Mouse (Mus musculus): ENCODE measurements around the gene C2cd2.

Gene C2cd2

DNA sequence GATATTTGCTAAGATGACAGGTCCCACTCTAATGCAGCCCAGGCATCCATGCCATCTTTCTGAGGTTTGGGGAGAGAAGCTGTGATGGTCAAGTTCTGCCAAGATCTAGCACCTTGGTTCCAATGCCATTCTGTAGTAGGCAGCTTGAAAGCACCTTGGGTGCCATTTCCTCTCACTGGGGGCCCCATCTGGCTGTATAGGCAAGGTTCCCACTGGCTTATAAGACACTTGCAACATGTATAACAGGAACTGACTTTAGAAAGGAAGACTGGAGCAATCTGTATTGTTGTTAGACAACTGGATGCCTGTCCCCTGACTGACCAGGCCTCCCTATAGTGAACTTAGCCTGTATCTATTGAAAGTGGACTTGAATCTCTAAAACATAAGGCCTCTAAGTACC lies 74.6 kb downstream of the C2cd2 start:
- DNase-seq (ENCODE audit: low read depth, low spot score), result no peak

DNA sequence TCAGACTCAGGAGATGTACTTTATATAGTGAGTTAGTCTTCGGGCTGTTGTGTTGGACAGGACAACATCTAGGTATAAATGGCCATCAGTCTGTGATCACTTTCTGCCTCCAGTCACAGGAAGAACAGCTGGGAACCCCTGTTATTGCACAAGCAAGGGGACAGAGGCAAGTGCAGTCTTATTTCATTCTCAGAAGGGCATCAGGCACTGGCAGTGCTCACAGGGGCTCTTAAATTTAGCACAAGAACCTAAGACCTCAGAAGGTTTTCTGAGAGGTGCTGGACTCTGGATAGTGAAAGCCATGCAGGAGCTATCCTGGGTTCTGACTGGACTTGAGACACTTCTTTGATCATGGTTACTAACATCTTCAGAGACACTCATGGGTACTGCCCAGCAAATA lies 78.7 kb downstream of the C2cd2 start:
- no peak for DNase-seq (ENCODE audit: low read depth, low spot score)

DNA sequence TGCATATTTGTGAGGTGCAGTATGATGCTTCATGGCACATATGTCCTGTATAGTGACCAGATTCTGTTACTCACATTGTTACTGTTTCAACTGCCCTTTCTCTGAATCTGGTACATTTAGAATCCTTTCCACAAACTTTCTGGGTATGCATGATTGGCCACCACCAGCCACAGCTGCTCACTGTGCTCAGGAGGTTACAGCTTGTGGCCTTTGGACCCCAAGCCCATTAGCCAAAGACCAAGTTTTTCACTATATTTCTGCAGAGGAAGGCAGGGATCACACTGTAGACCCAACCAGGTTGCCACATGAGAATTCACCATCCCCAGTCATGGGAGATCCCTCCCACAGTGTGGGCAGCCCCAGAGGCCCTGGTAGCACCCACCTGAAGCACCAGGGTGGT lies 79.5 kb downstream of the C2cd2 start:
- no peak for DNase-seq (ENCODE audit: low read depth, low spot score)

DNA sequence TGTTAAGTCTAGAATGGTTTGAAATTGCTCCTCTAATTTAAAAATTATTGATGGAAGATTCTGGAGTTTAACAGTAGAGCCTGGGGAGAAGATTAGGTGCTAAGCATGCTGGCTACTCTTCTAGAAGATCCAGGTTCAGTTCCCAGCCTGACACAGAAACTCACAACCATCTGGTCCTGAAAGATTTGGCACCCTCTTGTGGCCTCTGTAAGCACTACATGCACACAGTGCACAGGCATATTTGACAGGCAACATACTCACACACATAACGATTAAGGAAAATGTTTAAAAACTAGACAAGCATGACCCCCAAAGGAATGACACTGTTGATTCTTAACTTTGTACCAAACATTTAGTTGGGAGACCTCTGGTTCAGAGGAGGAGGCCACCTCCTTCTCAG lies 83.3 kb downstream of the C2cd2 start:
- DNase-seq (ENCODE audit: low read depth, low spot score), result peak; percentile 31

DNA sequence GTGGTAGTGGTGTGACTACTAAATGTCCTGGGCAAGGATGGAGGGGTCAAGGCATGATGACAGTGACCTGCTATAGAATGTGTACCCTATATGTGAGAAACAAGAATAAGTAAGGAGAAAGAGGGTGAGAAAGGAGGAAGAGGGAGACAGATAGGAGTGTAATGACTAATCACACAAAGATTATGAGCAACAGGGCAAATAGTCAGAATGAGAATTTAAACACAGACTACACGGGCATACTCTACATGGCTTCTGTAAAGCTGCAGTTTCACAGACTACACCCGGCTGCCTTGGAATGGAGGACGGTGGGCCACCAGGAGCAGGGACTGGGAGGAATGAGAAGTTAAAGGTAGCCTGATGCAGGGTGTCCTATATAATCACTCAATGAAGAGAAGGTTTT lies 84.9 kb downstream of the C2cd2 start:
- no peak for DNase-seq (ENCODE audit: low read depth, low spot score)

DNA sequence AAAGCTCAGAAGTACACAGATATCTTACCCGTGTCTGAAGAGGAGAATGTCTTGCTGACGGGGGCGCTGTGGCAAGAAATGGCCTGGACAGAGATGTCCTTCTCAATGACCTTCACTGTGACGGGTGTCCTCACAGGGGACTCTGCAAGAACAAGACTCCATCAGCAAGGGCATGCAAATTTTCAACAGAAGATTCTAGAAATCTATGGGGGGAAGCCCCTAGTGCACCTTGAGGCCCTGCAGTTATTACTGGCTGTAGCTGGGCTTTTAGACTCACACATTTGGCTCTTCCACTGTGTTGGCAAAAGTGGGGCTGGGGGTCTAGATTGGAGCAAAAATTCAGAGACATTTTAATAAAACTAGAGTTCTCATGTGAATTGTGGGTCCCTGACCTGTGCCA lies 87.3 kb downstream of the C2cd2 start:
- no peak for DNase-seq (ENCODE audit: low read depth, low spot score)

DNA sequence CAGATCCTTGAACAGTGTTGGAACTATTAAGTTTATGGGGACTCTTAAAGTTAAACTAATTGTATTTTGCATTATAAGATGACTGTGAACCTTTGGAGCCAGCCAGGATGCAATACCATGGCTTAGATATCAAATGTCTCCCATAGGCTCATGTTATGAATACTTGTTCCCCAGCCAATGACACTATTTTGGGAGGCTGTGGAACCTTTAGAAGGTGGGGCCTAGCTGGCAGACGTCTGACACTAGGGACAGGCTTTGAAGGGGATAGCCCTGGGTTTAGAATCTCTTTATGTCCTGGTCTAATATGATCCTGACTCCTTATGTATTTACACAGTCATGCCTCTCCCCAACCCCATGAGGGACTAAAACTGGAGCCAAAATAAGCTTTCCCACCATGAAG lies 88.0 kb downstream of the C2cd2 start:
- DNase-seq (ENCODE audit: low read depth, low spot score), result no peak

DNA sequence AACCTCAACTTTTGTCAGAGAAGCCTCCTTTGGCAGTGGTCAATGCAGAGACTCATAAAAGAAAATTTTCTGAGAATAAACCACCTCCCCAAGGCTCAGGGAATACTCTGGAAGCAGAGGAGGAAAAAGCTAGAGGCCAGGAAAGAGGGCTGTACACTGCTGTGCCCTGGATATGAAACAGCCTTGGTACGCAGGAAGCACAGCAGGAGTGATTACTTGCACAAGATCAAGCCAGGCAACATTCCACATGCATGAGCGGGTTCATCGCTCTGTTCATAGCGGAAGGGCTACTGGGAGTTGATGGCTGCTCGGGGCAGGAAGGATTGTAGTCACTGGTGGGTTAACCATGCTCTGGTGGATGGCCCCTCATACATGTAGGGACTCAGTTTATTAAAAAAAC lies 89.7 kb downstream of the C2cd2 start:
- DNase-seq (ENCODE audit: low read depth, low spot score), result no peak

DNA sequence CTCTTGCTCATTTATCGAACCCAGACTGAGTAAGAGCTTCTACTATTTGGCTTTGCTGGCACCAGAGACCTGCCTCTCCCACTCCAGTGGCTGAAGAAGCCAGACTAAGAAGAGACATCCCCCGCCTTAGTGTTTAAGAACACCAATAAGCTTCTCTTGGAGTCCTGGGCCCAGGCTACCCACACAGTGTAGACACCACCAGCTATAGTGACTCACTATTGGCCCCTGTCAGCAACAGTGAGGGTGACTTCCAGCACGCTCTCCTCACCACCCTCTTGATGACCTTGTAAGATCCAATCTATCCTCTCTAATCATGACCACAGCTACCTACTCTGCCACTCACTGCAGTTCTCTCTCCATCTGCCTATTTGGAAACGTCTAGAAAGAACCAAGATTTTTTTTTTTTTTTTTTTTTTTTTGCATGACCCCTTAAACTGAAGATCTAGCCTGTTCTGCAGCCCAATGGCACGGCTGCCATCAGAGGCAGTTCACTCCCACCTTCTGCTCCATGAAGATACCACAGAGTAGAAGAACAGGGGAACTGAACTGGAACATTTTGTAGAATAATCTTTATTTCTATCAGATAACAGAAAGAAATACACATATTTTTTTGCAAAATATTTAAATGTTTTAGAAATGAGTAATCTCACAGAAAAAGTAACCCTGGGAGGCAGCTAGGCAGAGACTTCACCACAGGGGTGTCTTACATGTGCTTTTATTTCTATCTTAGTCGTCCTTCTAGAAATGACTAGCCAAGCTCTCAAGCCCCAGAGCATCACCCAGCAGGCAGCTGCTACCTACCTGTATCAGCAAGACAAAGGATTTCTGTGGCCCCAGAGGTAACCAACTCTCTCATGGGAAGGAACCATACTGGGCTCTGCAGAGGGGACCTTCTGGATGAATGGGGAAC lies 93.0 kb downstream of the C2cd2 start:
- DNase-seq (ENCODE audit: low read depth, low spot score), result no peak

DNA sequence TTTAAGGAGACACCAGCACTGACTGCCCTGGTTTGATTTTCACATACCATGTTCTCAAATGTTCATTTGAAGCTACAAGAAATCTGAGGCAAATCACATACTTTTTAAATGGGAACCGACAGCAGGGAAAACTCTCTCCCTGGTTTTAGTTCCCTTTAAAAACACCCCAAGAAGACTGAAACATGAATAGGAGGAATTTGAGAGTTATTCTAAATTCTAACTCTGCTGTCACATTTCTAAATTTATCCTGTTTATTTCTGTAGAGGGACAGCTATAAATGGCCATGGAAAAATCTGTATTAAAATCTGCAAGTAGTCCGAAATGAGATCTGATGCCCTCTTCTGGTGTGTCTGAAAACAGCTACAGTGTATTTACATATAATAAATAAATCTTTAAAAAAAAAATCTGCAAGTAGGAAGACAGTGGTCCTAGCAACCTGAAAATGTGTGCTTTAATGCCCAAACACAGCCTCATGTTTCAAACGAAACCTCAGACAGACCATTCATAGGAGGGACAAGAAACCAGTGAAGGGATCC lies 98.4 kb downstream of the C2cd2 start:
- no peak for DNase-seq (ENCODE audit: low read depth, low spot score)

DNA sequence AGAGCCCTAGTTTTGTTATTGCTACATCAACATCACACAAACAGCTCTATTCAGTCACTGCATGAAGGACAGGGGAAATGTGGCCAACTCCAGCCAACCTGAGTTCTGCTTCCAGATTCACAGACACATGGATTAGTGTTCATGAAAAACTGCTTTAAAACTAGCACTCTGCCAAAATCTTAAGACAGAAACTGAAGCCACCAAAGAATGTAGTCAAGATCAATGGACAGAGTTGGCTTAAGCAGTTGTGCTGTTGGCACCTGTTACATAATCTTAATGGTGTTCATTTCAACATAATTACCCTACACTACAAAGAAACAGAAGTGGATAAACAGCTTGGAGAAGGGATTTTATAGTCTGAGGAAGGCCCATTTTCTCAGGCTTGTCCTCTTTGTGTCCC lies 106.3 kb downstream of the C2cd2 start:
- DNase-seq (ENCODE audit: low read depth, low spot score), result no peak

DNA sequence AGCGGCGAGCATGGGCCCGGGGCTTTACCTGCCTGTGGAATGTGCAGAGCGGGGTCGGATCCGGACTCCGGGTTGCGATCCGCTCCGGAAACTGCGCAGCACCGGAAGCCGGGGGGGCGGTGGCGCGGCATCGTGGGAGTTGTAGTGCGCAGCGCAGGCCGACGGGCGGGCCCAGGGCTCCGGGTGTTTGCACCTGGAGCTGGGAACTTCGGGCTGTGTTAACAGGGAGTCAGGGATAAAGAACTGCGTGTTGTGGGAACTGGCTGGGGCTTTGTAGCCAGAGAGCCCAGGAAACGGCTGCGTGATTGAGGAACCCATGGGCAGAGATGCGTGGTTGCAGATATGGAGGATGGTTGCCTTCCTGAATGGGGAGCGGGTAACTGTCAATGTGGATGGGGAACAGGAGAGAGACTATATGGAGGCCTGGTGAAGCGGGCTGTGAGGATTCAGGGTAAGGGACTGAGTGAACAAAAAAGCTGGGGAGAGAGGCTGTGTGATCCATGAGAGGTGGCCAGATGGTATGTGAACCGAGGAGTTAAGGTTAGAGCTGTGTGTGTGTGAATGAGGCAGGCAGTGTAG lies 110.6 kb downstream of the C2cd2 start, which contains the start of gene Prdm15:
Prdm15 (minus strand) TSS at position 110 of the 579 bp plus-strand sequence.
- peak; percentile 81 for DNase-seq (ENCODE audit: low read depth, low spot score)

DNA sequence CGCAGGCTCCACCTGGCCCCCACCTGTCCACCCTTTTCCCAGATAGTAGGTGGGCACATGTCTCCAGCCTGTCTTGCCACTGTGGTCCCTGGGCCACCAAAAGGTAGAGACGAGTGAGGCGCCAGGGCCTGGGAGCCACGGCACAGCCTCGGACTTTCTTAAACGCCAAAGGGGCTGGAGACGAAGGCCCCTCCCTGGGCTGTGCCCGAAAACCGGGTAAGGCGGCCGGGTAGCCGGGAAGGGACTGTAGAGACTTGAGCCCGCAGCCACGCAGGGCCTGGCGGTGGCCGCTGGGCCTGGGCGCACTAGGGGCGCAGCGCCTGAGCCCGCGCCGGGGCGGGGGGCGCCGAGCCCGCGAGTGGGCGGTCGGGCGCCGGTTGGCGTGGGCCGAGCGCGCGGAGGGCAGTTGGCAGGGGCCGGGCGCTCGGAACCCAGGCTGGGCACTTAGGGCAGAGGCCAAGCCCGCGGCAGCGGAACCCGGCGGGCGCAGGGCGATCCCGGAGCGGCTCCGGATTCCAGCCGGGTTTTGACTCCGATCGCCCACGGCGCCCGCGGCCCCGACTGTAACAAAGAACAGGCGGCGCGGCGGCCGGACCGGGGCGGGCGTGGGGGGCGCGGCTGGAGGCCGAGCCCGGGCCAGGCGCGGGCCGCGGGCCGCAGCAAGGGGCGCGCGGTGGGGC lies 111.2 kb downstream of the C2cd2 start:
- DNase-seq (ENCODE audit: low read depth, low spot score), result peak; percentile 75

DNA sequence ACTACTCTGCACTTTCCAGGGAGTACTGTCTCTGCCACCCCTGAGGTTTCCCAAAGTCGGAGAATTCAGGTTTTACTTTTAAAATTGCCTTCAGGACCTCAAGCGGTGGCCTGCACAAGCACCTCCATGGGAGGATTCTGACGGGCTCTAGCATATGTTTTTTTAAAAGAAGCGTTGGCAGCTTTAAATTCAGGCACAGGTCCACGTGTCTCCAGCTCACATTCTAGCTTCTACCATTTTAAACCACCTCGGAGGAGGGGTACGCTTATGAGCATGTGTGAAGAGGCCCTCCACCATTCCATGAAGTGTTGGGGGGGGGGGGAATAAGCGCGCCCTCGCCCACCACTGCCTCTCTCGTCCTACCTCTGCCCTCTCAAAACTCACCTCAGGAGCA lies 111.7 kb downstream of the C2cd2 start:
- peak; percentile 33 for DNase-seq (ENCODE audit: low read depth, low spot score)

DNA sequence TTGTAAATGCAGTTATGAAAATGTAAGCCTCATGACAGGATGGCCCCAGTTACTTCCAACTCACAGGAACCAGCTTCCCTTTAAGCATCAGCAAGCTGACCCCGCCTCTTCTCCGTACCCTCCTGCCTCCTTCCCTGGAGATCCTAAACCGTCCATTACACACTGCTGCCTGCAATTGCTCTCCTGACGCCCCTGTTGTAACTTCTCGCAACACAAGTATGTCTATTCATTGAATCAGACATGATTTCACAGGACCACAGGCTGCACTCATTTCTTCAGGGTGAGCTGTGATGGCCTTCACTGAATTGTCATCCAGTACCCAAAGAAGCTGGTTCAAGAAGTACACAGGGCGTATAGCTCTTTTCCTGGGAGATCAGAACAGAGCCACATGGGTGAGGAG lies 113.6 kb downstream of the C2cd2 start:
- no peak for DNase-seq (ENCODE audit: low read depth, low spot score)

DNA sequence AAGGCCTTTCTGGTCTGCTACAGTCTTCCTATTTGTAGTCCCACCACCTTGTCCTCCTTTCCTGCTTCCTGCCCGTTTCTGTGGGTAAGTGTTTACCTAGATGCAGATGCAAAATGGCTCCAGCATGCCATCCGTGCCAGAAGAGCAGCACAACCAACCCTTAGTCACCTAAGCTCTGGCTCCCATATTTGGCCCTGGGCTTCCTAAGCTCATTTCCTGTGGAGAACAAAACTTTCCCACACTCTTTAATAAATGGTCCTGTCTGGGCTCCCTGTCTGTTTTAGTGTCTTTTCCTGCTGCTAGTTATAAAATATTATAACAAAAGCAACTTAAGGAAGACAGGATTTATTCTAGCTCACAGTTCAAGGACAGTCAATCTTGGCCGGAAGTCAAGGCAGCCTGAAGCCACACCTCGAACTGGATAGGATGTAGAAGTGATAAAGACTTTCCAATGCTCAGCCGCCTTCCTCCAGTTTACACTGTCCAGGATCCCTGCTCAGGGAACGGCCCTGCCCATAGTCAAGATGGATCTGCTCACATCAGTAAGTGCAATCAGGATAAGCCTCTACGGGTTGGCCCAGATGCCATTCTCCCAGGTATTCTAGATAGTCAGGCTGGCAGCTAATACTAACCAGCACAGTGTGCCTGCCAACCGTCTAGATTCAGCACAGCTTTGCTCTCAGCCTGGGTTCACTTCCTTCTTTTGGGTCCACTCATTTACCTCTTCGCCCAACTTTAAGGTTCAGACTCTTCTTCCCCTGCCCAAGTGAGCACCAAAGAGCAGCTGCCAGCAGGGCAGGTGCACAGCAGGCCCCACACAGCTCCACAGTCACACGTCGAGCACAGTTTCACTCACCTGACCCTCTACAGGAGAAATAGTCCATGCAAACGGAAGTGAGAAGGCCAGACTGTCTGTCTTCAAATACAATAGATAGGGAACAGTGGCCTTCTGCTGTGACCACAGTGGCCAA lies 117.1 kb downstream of the C2cd2 start:
- no peak for DNase-seq (ENCODE audit: low read depth, low spot score)

DNA sequence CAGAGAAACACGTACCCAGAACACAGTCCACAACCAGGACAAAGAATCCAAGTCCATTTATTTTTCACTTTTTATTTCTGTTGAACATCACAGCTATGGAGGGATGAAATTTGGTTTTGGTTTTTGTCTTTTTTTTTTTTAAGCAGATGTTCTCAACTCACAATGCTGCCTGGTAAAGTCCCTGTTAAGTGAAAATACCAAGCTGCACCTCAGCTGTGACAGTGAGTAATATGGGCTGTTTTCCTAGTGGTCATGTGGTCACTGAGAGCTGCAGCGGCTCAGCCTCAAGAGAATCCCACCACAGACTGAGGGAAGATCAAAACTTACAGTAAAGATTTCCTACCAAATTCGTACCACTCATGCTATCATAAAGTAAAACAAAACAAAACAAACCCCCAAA lies 130.2 kb downstream of the C2cd2 start:
- no peak for DNase-seq (ENCODE audit: low read depth, low spot score)

DNA sequence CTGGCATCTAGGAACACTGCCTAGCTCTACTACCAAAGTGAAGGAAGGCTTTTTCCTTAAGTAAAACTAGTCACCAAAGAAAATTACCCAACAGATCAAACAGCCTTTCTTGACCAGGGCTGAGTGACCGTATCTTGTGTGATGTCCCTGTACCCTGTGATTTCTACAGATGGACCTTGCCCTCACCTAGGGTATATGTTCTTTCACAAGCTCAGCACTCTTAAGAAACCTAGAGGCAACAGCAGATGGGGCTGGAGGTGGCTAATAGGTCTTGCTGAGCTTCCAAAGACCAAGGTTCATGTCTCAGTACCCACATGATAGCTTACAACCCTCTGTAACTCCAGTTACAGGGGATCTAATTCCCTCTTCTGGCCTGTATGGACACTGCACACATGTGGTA lies 134.2 kb downstream of the C2cd2 start:
- no peak for DNase-seq (ENCODE audit: low read depth, low spot score)

DNA sequence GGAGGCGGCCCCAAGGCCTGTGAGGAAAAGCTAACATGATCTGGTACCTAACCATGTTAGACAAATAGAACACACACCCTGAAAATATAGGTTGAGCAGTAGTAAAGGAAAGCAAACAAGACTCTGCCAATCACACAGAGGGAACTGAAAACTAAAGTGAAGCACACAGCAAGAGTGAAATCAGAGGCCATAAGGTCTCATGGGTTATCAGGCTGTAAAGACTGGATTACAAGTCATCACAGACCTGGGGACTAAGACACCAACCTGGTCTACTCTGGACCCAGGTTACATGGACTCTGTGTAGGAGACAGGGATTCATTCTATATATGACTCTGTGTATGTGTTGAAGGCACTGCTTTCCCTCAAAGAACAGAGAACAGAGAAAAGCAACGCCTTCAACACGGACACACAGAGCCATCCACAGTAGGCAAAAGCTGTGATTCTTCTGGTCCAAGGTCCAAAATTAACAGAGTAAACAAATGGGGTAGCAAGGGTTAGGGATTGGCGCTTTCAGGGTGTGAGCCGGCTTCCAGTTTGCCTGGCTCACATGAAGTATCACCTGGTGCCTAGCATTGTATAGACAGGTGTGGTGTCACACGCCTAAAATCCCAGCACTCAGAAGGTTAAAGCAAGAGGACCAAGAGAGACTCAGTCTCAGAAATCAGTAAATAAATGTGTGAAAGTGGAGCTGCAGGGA lies 138.9 kb downstream of the C2cd2 start:
- no peak for DNase-seq (ENCODE audit: low read depth, low spot score)

DNA sequence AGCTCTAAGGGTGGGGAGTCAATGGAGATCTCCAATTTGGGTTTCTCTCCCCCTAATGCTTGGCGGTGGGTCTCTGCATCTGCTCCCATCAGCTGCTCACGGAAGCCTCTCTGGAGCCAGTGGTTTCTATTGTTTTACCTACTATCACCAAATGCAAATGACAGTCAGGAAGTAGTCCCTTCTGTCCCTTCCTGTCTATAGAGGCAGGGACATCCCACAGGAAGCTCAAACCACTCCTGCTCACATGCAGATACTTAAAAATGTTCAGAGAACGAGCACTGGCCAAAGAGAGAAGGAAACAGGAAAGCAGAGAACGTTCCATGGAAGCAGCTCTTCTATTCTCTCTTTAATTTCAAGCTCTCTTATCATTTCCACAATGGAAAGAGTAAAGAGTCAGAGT lies 142.9 kb downstream of the C2cd2 start:
- no peak for DNase-seq (ENCODE audit: low read depth, low spot score)

DNA sequence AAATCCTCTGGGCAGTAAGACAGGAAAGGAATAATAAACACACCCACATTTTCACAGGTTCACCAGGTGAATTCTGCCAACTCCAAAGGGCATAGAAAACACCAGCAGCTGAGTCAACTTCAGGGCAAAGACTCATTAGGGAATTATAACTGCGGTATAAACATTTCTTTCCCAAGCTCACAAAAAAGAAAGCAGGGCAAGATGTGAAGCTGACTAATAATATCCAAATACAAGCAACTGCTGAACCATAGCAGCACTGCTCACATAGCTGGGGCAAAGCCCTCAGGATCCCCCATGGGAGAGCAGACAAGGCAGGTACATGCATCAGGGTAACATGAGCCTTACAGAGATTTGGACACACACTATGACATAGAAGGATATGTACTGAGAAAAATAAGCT lies 145.0 kb downstream of the C2cd2 start:
- no peak for DNase-seq (ENCODE audit: low read depth, low spot score)

Measured in forelimb bud, embryonic 11.5 days (tissue).